Mouse (Mus musculus): ENCODE results near the gene Bicral.
A peak's percentile ranks its signal among the peaks of the same experiment; 100 is the strongest.

The Bicral gene

GRCm38 (mm10) chr17:46840304-46841010 is 17.8 kb downstream of the Bicral start:
- DNase-seq = no peak

DNA sequence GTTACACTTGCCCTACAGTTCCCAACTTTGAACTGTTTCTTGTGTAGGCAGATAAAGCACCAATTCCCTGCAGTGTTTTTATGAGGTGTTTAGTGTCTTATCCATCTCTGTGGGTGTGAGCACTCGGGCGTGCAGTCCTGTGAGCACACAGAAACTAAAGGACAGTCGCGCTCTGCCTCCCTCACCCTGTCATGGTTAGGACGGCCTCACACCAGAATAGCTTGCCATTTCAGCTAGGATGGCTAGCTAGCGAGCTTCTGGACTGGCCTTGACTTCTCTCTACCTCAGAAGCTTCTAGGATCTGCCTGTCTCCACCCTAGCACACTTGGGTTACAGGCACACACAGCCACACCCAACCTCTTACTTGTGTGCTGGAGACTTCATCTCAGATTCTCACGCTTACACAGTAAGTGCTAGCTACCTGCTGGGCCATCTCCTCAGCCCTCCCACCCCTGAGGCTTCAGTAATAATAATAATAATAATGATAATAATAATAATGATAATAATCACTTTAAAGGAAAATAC is 19.8 kb downstream of the Bicral start:
- DNase-seq = no peak

- no peak for DNase-seq
These were observed 20.4 kb downstream of the Bicral start for GRCm38 (mm10) chr17:46837897-46838296.

DNA sequence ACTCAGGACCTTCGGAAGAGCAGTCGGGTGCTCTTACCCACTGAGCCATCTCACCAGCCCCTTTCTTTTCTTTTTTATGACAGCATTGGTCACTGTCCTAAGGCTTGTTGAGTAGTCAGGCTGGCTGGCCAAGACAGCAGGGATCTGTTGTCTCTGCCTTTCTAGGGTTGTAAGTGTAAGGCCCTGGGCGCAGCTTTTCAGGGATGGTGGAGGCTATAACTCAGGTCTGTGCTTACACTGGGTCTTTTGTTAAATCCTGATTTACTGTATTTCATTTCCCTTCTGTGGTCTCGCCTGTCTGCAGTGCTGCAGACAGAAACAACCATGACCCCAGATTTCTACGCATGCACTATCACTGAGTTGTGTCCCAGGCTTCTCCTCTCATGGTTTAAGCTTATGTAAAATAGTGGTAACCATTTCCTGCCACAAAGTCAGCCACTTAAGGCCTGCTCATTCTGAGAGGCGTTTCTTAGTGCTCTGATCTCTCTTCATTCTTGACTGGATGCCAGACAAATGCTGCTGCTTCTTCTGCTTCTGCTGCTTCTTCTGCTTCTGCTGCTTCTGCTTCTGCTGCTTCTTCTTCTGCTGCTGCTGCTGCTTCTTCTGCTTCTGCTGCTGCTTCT is 23.1 kb downstream of the Bicral start:
- no peak for DNase-seq

- DNase-seq = no peak
These were observed 25.3 kb downstream of the Bicral start for GRCm38 (mm10) chr17:46832981-46833305.

DNA sequence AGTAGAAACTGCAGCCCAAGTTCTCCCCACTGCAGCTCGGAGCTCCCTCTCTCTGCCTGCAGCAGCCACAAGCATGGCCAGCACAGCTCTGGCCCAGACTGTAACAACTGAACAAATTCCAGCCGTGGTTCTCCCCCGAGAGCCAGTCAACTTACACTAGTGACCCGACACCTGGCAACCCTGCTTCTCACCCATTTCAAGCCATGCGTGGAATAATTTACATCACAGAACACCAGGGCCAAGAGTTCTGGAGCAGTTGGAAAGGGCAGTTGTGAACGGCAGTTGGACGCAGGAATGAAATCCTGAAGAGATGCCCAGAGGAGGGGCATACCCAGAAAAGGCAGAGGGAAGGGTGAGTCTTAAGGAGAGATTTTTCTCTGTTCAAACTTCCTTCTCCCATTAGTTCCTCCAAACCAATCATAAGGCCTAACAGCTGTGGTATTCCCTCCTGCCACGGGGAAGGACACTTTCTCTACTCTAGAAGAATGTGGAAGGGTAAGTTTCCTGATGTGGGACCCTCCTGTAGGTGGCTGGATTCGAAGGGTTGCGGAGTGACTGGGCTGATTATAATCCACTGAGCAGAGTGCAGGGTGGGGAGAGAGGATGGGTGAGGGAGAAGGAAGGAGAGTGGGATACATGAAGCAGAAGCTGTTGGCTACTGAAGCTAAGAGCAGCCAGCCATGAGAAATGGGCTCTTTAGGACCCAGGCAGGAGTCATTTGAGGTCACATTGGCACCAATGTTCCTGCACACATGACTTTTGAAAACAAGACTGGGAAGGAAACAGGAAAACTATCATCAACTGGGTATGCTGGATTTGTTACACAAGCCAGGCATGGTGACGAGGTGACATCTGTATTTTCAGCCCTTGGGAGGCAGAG is 25.9 kb downstream of the Bicral start:
- DNase-seq = peak; percentile 81

GRCm38 (mm10) chr17:46829856-46830535 is 28.3 kb downstream of the Bicral start:
- DNase-seq = peak; percentile 66

DNA sequence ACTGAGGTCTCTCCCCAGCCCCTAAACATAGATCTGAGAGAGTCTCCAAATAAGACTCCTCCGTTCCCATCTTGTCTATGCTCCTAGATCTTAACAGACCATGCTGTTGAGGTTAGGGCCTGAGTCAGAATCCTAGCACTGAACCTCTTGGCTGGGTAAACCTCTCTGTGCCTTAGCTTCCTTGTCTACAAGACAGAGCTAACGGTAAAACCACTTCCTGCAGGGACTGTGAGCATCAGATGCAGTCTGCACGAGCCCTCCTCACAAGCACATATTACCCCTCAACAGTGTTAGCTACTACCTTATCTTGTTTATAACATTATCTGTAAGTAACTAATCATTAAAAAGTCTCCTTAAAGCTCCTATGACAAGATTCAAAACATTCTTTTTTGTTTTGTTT is 29.3 kb downstream of the Bicral start:
- no peak for DNase-seq

- no peak for DNase-seq
These were observed 35.2 kb downstream of the Bicral start for GRCm38 (mm10) chr17:46823091-46823490.

GRCm38 (mm10) chr17:46820628-46821027 is 37.7 kb downstream of the Bicral start:
- no peak for DNase-seq

DNA sequence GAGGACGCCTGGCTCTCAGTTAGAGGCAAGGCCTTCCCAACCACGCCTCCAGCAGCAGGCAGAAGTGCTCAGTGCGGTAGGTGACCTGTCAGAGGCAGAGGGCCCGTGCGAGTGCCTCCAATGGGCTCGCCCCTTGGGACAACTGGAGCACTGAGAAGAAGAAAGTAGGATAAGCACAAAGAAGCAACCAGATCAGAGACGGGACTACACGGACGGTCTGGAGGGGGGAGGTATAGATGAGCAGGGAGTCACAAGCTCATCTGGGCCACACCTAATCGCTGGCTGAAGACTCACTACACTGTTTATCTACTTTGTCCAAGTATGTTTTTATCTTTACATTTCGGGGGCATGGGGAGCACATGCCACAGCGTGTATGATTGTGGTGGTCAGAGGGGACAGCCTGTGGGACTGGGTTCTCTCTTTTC is 40.5 kb downstream of the Bicral start:
- no peak for DNase-seq

DNA sequence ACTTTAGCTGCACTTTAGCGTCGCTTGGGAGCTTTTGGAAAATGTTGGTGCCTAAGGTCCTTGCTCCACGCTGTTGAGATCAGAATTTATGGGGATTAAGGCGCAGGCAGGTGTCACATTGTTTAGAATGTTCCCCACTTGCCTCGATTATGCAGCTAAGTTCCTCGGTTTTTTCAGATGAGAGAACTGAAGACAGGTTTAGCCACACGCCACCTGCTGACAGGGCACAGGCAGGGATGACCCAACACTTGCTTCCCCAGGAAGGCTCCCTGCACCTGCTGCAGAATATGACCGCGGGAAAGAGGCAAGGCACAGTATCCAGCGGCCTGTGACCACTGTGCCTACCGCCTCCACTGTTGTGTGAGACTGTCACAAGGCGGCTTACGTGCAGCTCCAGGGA is 42.0 kb downstream of the Bicral start:
- no peak for DNase-seq

DNA sequence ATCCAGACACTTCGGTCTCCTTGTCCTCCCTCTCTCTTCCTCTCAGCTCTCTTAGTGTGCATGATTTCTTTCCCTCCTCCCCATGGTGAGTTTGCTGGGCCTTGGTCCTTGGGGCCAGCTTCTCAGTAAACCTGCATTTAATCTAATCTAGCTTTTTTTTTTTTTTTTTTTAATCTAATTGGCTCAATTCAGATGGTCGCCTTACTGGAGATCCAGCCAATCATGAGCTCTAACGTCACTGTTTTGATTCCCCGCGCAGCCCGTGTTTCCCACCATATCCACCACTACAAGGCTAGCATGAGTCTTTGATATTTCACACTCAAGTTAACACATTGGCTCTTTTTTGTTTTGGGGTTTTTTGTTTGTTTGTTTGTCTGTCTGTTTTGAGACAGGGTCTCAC is 43.8 kb downstream of the Bicral start:
- no peak for DNase-seq

- no peak for DNase-seq
These were observed 44.6 kb downstream of the Bicral start for GRCm38 (mm10) chr17:46813637-46814036.

DNA sequence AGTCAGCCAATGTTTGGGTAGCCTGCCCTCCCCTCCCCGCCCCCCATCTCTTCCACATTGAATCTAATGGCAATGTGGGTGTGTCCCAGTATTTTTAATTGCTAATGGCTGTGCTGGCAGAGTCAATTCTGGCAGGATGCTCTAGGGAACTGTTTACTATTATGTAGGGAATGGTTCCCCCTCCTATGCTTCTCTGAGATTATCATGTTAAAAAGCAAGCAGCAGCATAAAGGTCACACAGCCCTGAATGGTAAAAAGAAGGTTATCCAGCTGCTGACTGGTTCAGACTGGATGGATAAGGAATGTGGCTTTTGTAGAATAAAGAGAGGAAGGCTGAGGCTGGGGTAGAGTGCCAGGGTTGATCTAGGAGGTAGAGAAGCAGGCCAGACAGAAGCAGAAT is 45.8 kb downstream of the Bicral start:
- DNase-seq = no peak

- DNase-seq = no peak
These were observed 47.6 kb downstream of the Bicral start for GRCm38 (mm10) chr17:46810672-46811071.

DNA sequence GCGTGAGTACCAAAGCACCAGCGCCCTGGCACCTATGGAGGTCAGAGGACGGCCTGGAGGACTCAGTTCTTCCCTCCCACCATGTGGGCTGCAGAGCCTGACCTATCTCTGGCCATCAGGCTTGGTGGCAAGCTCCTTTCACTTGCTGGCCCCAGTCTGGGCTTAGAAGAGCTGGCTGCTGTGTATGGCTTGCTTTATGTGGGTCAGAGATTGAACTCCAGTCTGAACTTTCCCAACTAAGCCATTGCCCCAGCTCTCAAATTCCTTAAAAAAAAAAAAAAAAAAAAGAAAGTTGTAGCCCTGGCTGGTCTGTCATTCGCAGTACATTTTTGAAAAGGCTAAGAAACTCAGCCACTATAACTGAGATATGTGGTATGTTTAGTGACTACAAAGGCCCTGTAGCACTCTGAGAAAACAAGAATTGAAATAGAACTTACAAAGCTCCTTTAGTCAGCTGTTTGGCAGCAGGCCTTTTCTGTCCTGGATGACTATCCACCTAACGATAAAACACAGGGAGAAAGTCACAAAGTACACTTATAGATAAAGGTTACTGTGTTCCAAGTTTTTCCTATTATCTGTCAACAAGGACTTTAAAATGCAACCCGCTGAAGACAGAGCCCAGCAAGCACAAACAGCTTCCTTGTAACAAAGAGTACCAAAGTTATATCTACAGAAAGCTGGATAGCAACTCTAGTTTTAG is 49.0 kb downstream of the Bicral start:
- no peak for DNase-seq

DNA sequence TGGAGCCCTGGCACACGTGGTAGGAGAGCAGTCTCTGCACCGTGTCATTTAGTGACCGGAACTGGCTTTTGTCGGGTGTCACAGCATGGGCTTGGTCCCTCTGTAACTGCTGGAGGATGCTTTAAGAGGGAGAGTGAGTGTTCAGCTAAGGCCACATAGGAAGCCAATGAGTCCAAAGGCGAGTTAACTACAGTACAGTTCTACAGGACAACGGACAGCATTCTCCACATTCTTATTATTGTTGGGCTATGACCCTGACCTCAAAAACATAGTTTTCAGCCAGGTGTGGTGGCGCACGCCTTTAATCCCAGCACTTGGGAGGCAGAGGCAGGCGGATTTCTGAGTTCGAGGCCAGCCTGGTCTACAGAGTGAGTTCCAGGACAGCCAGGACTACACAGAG is 49.9 kb downstream of the Bicral start:
- DNase-seq = no peak

DNA sequence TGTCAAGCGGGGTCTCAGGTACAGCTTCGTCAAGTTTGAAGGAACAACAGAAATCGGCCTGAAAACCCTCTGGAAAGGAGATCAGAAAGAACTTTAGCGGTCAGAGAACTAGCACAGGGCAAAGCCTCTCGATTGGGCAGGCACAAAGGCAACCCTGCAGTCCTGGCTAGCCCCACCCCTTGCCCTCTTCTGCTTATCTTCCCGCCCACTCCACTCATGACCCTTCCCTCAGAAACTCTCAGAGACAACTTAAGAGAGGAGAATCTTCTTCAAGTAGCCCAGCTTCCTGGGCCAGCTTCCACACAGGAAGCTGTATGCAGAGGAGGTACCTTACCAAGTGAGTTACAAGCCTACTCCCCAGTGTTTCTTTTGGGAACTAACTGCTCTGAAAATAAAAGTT is 56.5 kb downstream of the Bicral start:
- no peak for DNase-seq

GRCm38 (mm10) chr17:46799680-46800079 is 58.6 kb downstream of the Bicral start:
- no peak for DNase-seq

DNA sequence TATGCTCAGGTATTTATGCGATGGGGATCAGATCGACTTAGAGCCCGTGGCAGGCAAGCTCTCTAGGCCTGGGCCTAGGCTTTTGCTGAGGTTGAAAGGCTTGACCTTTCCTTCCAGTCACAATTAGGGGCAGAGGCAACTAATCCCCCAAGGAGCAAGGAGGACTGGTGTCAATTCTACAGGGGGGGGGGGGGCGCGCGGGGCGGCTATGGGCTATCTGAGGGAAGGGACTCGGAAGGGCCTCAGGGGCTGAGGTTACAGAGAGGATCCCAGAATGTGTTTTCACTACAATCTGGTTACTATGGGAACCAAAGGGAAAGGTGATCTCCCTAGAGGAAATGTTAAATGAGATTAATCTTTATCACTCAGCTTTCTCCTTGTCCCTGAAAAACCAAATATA is 60.9 kb downstream of the Bicral start:
- no peak for DNase-seq

DNA sequence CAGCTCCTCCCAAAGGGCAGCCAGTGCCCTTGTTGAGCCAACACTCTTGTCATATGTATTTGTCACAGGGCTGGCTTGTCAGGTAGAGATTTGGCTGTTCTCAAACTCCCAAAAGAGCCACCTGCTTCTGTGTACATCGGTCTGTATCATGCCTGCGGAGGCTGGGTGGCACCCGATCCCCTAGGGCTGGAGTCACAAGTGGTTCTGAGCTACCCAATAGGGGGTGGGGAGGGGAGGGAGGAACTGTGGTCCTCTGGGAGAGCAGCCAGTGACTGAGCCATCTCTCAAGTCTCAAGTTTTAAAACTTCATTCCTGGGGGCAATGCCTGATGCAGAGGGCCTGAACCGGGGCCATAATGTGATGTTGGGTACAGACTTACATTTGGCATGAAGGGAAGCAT is 61.5 kb downstream of the Bicral start:
- no peak for DNase-seq

DNA sequence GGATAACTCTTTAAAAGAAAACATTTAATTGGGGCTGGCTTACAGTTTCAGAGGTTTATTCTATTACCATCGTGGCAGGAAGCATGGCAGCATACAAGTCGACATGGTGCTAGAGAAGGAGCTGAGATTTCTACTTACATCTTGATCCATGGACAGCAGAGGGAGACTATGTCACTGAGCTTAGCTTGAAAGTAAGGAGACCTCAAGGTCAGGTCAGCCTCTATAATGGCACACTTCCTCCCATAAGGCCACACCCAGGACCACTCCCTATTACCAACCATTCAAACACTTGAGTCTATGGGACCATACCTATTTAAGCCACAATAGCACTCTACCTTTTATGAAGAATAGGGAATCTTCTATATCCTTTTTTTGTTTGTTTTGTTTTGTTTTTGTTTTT is 65.3 kb downstream of the Bicral start:
- no peak for DNase-seq
